Mouse (Mus musculus): ENCODE data around the gene Eml2. TPM values are rescaled to one million over a fixed set of nuclear protein-coding genes. Genes with fewer than 3 reads are reported as not detected.

Gene Eml2
- polyA plus RNA-seq, 1 experiment, result 26.9 TPM

- no peak for TF ChIP-seq GATA1 (IDR thresholded peaks at IDR 0.05; ENCODE audit: low read length)
Measured at GRCm38 (mm10) chr7:19255395-19255794, 79.2 kb downstream of the Eml2 start.

Other genes starting within 250 kb of the Eml2 start
- gene Nanos2, start 189.0 kb upstream of the Eml2 start, polyA plus RNA-seq (2012), result not detected in 2 replicates
- 32.1 and 38.6 TPM in 2 replicates for gene Mypop, start 185.2 kb upstream of the Eml2 start, polyA plus RNA-seq (2012)
- 175 and 217 TPM in 2 replicates for gene Irf2bp1, start 172.4 kb upstream of the Eml2 start, polyA plus RNA-seq (2012)
- gene Foxa3, start 152.9 kb upstream of the Eml2 start, polyA plus RNA-seq (2012), result 0.04 TPM in 1 of 2 replicates, not detected in the other
- gene Sympk, start 152.0 kb upstream of the Eml2 start, polyA plus RNA-seq (2012), result 336 and 348 TPM in 2 replicates
- gene Rsph6a, start 121.7 kb upstream of the Eml2 start, polyA plus RNA-seq (2012), result 0.04 and 0.06 TPM in 2 replicates
- gene Dmwd, start 100.2 kb upstream of the Eml2 start, polyA plus RNA-seq (2012), result 170 and 197 TPM in 2 replicates
- gene Dmpk, start 92.6 kb upstream of the Eml2 start, polyA plus RNA-seq (2012), result 71.8 and 88.9 TPM in 2 replicates
- 20.3 and 21.4 TPM in 2 replicates for gene Six5, start 81.8 kb upstream of the Eml2 start, polyA plus RNA-seq (2012)
- gene Gm4969, start 58.1 kb upstream of the Eml2 start, polyA plus RNA-seq (2012), result not detected in 2 replicates
- 26.5 and 28.7 TPM in 2 replicates for gene Fbxo46, start 56.6 kb upstream of the Eml2 start, polyA plus RNA-seq (2012)
- 11.6 and 11.8 TPM in 2 replicates for gene Qpctl, start 27.1 kb upstream of the Eml2 start, polyA plus RNA-seq (2012)
- gene Snrpd2, start 26.7 kb upstream of the Eml2 start, polyA plus RNA-seq (2012), result 80.6 and 135 TPM in 2 replicates
- gene Gipr, start 10.3 kb upstream of the Eml2 start, polyA plus RNA-seq (2012), result 2.0 and 3.0 TPM in 2 replicates
- gene Gpr4, start 36.1 kb downstream of the Eml2 start, polyA plus RNA-seq (2012), result 0.11 and 0.17 TPM in 2 replicates
- 15.7 and 17.2 TPM in 2 replicates for gene Opa3, start 51.9 kb downstream of the Eml2 start, polyA plus RNA-seq (2012)
- gene Vasp, start 95.4 kb downstream of the Eml2 start, polyA plus RNA-seq (2012), result 588 and 783 TPM in 2 replicates
- gene Ppm1n, start 103.6 kb downstream of the Eml2 start, polyA plus RNA-seq (2012), result not detected in 2 replicates
- gene Rtn2, start 106.2 kb downstream of the Eml2 start, polyA plus RNA-seq (2012), result 0.65 and 0.72 TPM in 2 replicates
- 0.52 and 0.54 TPM in 2 replicates for gene Fosb, start 133.6 kb downstream of the Eml2 start, polyA plus RNA-seq (2012)
- gene Ercc1, start 168.4 kb downstream of the Eml2 start, polyA plus RNA-seq (2012), result 109 and 133 TPM in 2 replicates
- gene Cd3eap, start 183.1 kb downstream of the Eml2 start, polyA plus RNA-seq (2012), result 68.3 and 117 TPM in 2 replicates
- 37.2 and 45.4 TPM in 2 replicates for gene Ppp1r13l, start 183.3 kb downstream of the Eml2 start, polyA plus RNA-seq (2012)
- gene Ercc2, start 205.6 kb downstream of the Eml2 start, polyA plus RNA-seq (2012), result 59.8 and 60.3 TPM in 2 replicates
- gene Klc3, start 227.7 kb downstream of the Eml2 start, polyA plus RNA-seq (2012), result 0.23 and 0.25 TPM in 2 replicates
- gene Ckm, start 228.4 kb downstream of the Eml2 start, polyA plus RNA-seq (2012), result not detected in 2 replicates

Measured in G1E-ER4 (cell line).